Mouse (Mus musculus): ENCODE measurements around the gene Cacul1. TPM values are rescaled to one million over a fixed set of nuclear protein-coding genes. Genes with fewer than 3 reads are reported as not detected.

The Cacul1 gene
- polyA plus RNA-seq, 1 experiment from 2014 or later = 19.4 TPM

DNA sequence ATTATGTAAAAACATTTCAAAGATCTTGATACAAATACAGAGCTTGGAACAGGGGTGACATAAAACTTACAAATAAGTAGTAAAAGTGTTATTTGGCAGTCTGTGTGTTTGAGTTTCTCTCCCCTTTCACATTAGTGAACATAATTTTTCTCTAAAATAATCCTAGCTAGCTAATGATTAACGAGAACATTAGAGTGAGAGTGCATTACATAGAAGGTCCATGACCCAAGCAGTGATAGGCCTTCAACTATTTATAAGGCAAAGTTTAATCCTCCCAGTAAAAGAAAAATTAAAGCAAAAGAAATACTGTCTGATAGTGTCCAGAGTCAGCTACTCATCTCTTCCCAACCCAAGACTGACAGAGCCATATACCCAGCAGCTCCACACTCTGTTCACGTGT, 48.9 kb downstream of the Cacul1 start:
- DNase-seq (ENCODE audit: low spot score) = no peak

DNA sequence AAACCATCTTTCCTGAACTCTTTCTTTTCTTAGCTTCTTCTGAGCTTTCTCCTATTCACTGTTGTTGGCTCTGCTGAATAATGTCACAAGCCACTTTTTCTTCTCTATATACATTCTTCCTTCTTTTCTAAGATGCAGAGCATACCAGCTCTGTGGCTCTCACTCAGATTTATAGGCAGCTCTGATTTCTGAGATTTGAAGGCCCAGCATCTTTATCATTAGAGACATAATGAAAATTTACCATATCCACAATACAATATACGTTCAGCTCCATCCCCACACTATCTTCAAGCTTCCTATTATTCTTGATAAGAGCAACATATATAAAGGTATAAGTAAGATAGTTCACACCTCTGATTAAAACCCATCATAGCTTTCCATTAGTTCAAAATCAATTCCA, 50.7 kb downstream of the Cacul1 start:
- no peak for DNase-seq (ENCODE audit: low spot score)

DNA sequence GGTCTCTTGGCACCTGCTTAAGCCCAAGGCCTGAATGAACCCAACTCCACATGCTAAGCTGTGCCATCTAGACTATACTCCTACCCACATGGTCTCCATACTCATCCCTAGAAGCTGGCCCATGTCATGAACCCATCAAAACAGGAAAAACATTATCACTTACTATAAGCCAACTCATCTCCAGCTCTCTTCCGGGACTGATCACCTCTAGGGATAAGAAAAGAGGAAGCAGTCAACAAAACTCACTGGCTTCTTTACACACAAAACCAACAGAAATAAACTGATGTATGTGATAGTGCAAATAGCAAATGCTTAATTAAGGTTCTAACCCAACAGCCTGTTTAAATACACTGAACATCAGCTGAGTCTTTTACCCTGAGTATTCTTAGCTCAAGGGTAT, 51.5 kb downstream of the Cacul1 start:
- no peak for DNase-seq (ENCODE audit: low spot score)

DNA sequence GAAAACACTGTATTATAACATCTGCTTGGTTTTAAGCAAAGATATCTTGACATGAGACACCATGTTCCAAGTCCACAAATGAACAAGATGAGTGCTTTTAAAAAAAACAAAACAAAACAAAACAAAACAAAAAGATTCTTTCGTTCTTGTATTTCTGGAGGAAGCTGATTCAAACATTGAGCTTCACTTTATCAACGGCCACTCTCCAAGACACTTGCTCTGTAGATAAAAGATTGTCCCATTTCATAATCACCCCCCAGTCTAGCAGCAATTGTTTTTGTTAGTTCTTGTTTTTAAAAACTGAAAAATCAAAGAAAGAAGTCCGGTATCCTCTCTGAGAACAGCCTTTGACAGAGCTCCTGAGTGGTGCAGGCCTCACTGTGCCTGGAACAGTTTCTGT, 52.2 kb downstream of the Cacul1 start:
- DNase-seq (ENCODE audit: low spot score) = no peak

DNA sequence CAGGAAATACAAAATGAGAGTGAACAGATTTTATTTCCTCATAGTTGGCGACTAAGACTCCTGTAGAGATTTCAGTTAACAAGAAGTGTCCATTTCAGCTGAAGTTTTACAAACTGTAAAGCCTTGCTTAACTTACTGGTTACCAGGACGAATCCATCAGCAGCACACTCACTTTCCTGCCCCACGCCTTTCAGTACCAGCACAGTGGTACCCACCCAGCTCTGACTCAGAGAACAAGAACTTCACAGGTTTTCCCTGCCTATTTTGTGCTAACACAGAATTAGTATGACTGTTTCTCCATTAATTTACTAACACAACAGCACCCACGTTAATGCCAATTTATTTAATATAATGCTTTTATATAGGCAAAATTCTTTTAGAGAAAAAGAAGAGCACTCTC, 53.9 kb downstream of the Cacul1 start:
- DNase-seq (ENCODE audit: low spot score) = no peak

DNA sequence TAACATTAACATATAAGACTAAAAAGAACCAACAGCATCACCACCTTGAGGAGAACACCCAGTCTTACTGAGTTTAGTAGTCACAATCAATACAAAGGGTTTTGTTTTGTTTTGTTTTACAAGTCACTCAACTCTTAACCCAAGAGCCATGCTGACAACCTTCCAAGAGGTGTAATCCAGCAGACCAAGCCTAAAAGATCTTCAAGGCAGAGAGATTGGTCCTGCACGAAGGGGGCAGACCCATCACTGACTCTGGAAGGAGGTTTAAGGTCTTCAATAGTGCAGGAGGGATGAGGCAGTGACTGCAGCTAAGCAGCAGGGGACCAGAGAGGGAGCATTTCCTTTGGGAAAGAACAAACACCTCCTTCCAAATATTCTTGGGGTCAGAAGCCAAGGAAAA, 55.7 kb downstream of the Cacul1 start:
- DNase-seq (ENCODE audit: low spot score) = no peak

DNA sequence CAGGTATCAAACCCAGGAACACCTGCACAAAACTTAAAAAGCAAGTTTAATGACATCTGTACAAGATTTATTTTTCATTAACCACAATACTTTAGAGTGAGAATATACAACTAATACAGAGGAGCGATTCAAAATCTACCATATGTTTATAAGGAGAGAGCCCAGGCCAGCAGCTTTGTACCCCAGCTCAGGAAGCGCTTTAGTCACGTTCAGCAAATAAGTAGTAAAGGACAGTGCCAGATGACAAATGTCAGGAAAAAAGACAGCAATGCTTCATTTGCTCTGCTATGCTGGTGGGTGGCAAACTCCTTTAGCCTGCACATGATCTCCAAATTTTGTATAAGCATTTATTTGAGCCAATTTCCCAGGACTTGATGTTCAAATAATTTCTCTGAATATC, 56.1 kb downstream of the Cacul1 start:
- no peak for DNase-seq (ENCODE audit: low spot score)

DNA sequence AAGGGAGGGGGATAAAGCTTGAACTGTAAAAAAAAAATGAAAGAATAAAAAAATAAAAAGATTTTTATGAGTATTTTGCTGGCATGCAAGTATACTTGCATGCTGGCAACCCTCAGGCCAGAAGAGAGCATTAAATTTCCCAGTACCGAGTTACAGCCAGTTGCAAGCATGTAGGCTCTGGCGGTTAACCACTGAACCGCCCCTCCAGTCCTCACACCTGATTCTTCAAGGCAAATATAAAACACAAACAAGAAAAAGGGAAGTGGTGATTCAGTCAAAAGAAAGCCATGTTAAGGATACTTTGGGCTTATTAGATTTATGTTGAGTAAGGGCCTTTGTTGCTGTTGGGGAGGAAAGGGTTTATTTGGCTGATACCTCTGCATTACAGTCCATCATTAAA, 60.7 kb downstream of the Cacul1 start:
- peak; percentile 47 for DNase-seq (ENCODE audit: low spot score)

DNA sequence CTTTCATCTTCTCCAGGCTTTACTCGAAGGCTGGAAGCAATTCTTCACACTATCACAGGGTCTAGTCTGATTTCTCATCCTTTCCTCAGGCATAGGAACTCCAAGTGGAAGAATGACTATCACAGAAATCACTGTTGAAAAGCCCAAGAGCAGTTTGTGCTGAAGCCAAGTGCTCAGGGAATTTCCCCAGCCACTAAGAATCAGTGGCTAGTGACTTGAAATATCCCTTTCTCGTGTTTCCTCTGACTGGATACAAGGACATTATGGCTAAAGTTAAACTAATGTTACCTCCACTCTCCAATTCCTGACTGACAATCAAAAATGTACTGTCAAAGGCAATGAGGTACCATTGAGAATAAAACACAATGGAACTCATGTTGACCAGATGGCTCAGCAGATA, 65.8 kb downstream of the Cacul1 start:
- no peak for DNase-seq (ENCODE audit: low spot score)

DNA sequence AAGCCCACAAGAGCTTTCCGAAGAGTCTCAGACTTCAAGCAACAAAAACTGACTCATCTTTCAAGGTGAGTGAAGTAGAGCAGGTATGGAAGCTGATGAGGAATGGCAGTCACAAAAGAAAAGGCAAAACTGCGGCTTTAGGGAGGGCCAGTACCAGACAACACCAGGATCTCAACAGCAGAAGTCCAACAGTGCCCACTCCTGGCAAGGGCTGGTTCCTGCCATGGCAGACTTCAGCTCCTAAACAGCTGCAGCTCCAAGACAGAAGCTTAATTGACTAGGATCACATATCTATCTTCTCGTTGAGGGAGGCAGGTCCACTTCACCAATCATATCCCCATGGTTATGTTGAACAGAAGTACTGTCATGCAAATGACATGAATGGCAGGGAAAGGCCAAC, 67.4 kb downstream of the Cacul1 start:
- no peak for DNase-seq (ENCODE audit: low spot score)

DNA sequence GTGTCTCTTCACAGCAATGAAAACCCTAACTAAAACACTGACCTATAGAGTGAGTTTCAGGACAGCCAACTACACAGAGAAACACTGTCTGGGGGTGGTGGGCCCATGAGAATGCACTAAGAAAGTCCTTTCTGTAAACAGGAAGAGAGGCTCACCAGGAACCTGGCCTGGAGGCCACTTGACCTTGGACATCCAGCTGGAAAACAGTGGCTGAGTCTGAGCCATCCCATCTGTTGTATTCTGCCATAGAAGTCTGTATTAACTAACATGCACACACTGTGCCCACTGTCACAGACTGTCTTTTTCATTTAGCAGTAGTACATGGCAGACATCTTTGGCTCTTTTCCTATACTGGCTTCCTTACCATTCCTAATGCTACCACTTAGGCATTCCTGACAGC, 80.6 kb downstream of the Cacul1 start:
- DNase-seq (ENCODE audit: low spot score) = no peak

DNA sequence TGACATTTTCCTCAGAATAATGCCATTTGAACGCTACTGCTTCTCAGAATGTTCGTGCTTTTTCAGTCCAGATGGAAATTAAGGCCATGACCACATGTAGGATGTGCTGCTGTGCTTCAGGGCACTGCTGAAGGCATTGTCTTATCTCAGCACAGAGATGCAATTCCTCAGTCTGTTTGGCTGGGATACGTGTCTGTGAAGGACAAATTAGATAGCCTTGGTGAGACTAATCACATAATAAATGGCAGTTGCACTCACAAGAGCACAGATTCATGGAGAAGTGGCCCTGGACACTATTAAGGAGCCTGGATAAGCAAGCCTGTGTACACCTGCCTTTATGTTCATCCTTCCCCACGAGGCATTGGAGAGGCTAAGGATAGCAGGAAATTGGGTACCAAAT, 83.7 kb downstream of the Cacul1 start:
- DNase-seq (ENCODE audit: low spot score) = no peak

DNA sequence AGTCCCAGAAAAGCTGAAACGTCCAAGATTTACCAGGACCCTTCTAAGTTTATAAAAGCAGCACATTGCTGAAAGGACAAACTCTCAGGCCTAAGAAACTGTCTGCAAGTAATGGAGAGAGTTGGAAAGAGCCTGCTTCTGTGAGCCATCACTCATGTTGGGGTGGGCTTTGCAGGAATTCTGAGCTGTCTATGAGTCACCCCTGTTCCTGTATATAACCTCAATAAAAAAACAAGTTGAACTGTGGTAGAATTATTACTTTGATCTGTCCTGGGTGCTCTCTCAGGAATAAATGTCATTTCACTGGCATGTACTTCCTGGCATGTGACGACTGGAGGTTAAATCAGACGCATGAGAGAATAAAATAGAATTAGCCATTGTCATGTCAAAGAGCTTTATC, 85.1 kb downstream of the Cacul1 start:
- DNase-seq (ENCODE audit: low spot score) = no peak

DNA sequence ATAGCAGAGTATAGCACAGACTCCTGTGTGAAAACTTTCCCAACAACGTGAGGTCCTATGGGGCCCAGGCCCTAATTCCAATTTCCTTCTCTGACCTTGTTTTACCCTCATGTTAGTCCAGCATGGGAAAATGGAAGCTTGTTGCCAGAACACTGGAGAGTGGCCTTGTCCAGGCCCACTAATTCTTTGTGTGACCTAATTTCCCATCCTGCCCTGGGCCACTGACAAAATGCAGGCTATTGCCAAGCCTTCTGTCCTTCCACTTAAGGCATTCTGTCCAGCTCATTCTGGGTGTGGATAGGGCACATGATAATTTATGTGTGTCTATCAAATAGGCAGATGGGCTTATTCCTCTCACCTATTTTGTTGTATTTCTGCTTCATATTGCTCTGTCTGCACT, 91.3 kb downstream of the Cacul1 start:
- DNase-seq (ENCODE audit: low spot score) = no peak

DNA sequence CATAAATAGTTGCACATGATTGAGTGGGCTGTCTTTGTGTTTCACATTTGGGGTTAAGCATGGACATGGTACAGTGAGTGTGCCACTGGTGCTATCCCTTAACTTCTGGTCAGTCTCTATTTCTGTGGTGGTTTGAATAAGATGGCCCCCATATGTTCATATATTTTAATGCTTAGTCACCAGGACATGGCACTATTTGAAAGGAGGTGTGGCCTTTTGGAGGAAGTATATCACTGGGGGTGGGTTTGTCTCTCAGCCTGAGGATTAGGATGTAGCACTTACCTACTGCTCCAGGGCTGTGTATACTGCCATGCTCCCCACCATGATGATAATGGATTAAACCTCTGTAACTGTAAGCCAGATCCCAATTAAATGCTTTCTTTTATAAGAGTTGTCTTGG, 95.6 kb downstream of the Cacul1 start:
- no peak for DNase-seq (ENCODE audit: low spot score)

DNA sequence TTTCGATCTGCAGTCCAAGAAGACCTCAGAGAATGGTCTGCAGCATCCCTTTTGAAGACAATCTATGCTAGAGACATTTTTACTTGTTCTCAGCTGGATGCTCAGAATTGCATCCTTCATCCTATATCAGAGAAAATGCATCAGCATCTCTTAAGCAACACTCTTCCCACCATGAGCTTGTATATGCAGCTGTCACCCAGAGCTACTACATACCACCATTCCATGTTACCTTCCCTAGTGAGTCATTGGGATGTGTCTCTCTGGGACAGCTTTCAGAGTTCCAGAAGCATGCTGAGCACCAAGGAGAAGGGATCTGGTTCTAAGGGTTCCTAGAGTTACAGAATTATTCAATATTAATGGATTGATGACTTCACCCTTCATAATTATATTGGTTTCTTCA, 102.0 kb downstream of the Cacul1 start:
- DNase-seq (ENCODE audit: low spot score) = no peak

DNA sequence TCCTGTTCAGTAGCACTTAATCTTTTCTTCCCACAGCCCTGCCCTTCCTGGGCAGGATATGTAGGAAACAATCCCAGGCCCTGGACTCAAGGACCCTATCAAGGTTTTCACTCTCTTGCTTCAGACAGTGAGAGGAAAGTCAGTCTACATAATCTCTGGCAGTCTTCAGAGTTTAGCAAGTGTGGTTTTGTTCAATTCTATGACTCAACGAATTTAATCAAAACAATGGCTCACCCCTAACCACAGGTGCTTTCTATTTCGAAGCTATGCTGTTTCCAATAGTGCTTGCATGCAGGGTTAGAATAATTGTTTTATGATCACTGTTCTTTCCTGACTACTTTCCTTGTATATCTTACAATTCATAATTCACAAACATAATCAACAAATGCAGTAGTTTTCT, 103.0 kb downstream of the Cacul1 start:
- DNase-seq (ENCODE audit: low spot score) = no peak

Small RNA genes lying within 50 kb of the gene (microRNA-seq; reads per million reads assigned to microRNA genes)
- not detected for gene Gm25238 (ENCODE audit: borderline number of aligned reads)

Other genes starting within 250 kb of the Cacul1 start
- gene Prlhr, start 112.7 kb downstream of the Cacul1 start, polyA plus RNA-seq (2015; fragmentation: Nextera tagmentation; extraction: Ambion mirVana) = not detected in 2 replicates
- gene Nanos1, start 175.0 kb upstream of the Cacul1 start, polyA plus RNA-seq (2015; fragmentation: Nextera tagmentation; extraction: Ambion mirVana) = 1.8 and 1.9 TPM in 2 replicates
- gene Eif3a, start 209.6 kb upstream of the Cacul1 start, polyA plus RNA-seq (2015; fragmentation: Nextera tagmentation; extraction: Ambion mirVana) = 96.9 and 100 TPM in 2 replicates
- gene Fam45a, start 230.6 kb upstream of the Cacul1 start, polyA plus RNA-seq (2015; fragmentation: Nextera tagmentation; extraction: Ambion mirVana) = 23.6 and 25.5 TPM in 2 replicates

All from thymus, postnatal 0 days (tissue).